Mouse (Mus musculus) thymus, postnatal 14 days (tissue): ENCODE data around the gene Spata31d1b.
"Not testable (repeated sequence)": the region's sequence is repeated elsewhere in the genome, so short reads cannot be mapped to it uniquely, and the experiment has no call there.

Experiments used
- DNase-seq: peaks from one replicate; pipeline ENCODE4 v3.0.0; 2021

Gene Spata31d1b

GRCm38 (mm10) chr13:59711984-59712383 is at the start of gene Spata31d1b:
Spata31d1b (plus strand) TSS chr13:59712284.
- DNase-seq: not testable (repeated sequence)

DNA sequence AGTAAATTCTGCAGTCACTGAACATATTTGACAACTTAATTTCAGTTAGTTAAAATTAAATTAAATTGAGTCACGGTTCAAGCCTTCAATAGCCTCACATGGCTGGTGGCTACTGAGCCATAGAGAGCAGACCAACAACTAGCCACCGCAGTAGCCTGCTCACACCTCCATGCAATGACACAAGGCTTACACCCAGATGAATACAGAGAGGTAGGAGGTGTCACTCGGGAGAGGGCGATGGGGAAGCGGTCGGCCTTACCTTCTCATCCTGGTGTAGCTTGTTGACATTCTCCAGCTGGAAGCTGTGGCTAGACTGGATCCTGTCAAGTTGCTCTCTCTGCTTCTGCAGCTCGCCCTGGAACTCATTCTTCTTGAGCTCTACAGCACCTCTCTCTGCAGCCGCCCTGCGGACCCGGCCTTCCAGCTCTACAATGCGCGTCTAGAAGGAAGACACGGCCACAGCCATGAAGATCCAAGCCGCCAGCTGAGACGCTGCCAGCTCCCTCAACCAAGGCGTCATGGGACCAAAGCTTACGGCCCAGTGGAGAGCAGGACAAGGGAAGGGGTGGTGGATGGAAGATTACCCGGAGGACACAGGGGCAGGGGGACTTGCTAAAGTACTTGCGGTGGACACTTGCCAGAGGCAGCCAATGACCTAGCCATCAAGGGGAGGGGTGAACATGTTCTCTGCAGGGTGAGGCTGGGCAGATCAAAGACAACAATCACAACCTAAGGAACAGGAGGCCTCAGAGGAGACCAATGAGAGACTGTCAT is 48.0 kb upstream of the Spata31d1b start:
- DNase-seq: no peak

DNA sequence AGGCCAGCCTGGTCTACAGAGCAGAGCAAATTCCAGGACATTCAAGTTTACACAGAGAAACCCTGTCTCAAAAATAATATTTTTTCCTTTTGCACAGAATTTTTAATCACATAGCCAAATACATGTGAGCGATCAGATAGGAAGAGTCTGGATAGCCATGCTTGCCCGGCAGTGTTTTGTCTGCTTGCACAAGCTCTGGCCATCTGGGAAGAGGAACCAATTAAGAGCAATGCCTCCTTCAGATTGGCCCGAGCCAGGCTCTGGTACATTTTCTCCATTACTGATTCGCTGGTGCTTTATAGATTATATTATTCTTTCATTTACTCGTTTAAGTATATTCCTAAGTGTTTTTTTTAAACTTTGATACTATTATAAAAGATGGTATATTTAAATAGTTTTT is 44.3 kb upstream of the Spata31d1b start:
- no peak for DNase-seq

- DNase-seq: peak; percentile 18
These were observed 43.5 kb upstream of the Spata31d1b start for GRCm38 (mm10) chr13:59668501-59669093.

GRCm38 (mm10) chr13:59669946-59670345 is 42.1 kb upstream of the Spata31d1b start:
- DNase-seq: no peak

GRCm38 (mm10) chr13:59671521-59671920 is 40.6 kb upstream of the Spata31d1b start:
- no peak for DNase-seq

- DNase-seq: peak; percentile 12
These were observed 39.8 kb upstream of the Spata31d1b start for GRCm38 (mm10) chr13:59672248-59672647.

GRCm38 (mm10) chr13:59673597-59673996 is 38.5 kb upstream of the Spata31d1b start:
- DNase-seq: no peak

GRCm38 (mm10) chr13:59674215-59674614 is 37.9 kb upstream of the Spata31d1b start:
- no peak for DNase-seq

DNA sequence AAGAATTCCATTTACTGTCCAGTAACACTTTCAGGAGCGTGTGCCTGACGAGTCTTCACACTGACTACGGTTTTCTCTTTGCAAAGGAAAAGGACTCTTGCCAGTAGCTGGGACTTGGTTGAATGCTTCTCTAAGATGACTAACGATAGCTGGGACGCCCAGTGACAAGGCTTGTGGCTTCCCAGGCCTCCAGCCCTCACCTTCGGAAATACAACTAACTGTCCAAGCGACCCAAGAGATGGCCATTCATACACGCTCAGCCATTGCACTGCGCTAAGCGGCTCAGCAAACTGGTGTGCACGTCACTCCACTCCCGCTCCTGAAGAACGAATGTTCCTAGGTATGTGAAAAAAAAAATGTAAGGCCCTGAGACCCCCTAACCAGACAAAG is 37.3 kb upstream of the Spata31d1b start:
- no peak for DNase-seq

- peak; percentile 33 for DNase-seq
These were observed 36.7 kb upstream of the Spata31d1b start, which contains the start of gene Golm1 for GRCm38 (mm10) chr13:59675151-59676011. Golm1 (minus strand) TSS chr13:59675811.

GRCm38 (mm10) chr13:59676316-59677229 is 35.5 kb upstream of the Spata31d1b start:
- no peak for DNase-seq

GRCm38 (mm10) chr13:59679306-59679705 is 32.8 kb upstream of the Spata31d1b start:
- DNase-seq: no peak

DNA sequence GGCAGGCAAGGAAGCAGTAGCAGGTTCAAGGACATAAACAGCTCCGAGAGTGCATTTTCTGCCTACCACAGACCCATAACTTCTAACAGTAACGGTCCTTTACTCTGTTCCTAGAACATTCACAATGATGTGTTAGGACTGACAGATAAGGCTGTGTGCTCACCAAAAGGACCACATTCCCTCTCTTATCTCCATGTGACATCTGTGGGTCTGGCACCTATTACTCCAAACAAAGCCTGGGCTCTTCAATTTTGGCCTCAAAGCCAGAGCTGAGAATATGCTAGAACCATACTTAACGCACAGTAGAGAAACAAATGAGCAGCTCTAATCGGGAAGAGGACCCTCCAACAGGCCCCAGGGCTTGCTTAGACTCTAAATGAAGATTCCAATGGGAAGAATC is 32.2 kb upstream of the Spata31d1b start:
- no peak for DNase-seq

DNA sequence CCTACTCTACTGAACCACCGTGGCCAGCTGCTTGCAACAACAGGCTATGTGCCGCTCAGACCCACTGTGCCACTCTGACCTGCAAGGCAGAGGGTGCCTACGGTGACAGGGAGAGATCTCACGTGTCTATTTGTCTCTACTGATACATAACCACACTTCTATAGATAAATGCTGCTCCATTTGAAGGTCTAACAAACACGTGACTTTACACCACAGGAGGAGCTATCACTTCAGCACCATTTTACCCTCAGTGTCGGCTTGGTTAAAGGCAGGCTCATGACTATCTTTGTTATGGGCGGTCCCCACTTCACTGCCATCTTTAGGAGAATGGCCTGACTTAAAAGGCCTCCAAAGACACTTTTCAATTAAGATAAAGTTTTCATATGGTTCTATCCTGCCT is 29.5 kb upstream of the Spata31d1b start:
- DNase-seq: no peak

DNA sequence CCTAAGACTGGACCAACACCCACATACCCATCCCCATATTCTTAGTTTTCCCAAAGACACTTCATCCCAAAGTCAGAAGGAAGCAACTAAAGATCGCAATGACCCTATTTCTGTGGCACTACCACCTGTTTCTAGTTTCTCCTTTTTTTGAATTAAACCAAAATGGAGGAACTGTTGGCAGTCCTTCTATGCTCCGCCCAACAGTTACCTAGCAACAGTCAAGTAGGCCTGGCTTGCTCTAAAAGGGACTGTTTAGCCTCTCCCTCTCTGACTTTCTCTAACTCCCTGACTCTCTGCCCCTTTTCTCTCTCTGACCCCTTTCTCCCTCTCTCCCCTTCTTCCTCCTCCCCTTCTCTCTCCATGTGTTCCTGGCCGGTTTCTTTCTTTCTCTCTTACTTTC is 26.8 kb upstream of the Spata31d1b start:
- no peak for DNase-seq

- DNase-seq: no peak
These were observed 23.7 kb upstream of the Spata31d1b start for GRCm38 (mm10) chr13:59688338-59688770.

DNA sequence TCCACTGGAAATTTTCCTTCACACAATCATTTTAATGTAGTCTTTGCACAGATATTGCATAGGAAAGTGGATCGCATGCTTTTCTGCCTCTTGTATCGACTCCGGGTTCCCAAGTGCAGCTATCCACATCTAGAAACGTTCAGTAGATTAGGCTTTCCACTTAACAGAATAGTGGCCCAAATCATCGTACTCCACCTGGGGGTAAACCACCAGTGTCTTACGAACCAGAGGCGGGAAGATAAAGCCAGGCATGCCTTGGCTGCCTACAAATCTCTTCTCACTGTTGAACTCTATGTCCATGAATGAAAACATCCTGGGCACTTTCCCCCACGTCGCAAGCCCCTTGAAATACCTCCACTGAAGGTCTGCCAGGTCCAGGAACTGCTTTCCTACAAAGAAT is 22.8 kb upstream of the Spata31d1b start:
- DNase-seq: no peak

- DNase-seq: no peak
These were observed 22.2 kb upstream of the Spata31d1b start for GRCm38 (mm10) chr13:59689843-59690242.

GRCm38 (mm10) chr13:59690576-59690975 is 21.5 kb upstream of the Spata31d1b start:
- no peak for DNase-seq

GRCm38 (mm10) chr13:59691478-59691877 is 20.6 kb upstream of the Spata31d1b start:
- no peak for DNase-seq

DNA sequence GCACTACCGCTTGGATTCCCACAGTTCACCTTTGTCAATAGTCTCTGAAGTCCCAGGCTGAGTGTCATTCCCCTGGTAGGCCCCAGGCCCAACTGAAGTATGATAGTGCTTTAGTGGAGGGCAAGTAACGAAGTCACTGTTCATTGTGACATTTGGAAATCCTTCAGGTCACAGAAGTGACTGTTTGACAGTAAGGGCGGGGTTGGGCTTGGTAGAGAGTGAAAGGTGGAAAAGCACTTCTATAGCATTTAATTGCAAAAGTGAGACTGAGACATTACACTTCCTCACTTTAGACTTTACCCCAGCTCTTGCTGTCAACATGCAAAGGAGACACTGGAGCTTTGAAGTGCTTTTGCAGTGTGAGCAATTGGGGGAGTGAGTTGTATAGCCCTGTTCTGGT is 18.1 kb upstream of the Spata31d1b start, which contains the start of gene 4921517D22Rik:
Gene 4921517D22Rik, minus strand, starts transcription at position 101 of the 400 bp plus-strand sequence.
- no peak for DNase-seq
